In genomic region chr5:92210205-92210604, GRCm38 (mm10) we compare ENCODE assay signal across 24 mouse cellular contexts. TPM values are rescaled to one million over a fixed set of nuclear protein-coding genes. Genes with fewer than 3 reads are reported as not detected.
"Had no signal": no experiment of that assay in that cellular context is flagged by ENCODE, and none has a peak within 500 bp of the region (broad histone marks: within the 10 kb centered on the region; RNA-seq: fewer than 3 reads in every experiment).

No protein-coding gene starts in this region.

- H3K4me1 ChIP-seq: lung, embryonic 15.5 days; midbrain, embryonic 13.5 days; midbrain, embryonic 15.5 days; neural tube, embryonic 12.5 days; stomach, embryonic 15.5 days had no signal

- H3K9me3 ChIP-seq: lung, embryonic 15.5 days; megakaryocyte, embryonic 14.5 days; midbrain, embryonic 13.5 days; midbrain, embryonic 15.5 days; neural tube, embryonic 12.5 days; stomach, embryonic 15.5 days had no signal

- H3K4me2 ChIP-seq: lung, embryonic 15.5 days; midbrain, embryonic 11.5 days; midbrain, embryonic 13.5 days; midbrain, embryonic 15.5 days; neural tube, embryonic 12.5 days; stomach, embryonic 15.5 days had no signal

- H3K27me3 ChIP-seq: lung, embryonic 15.5 days; midbrain, embryonic 13.5 days; midbrain, embryonic 15.5 days; neural tube, embryonic 12.5 days; stomach, embryonic 15.5 days had no signal

- H3K27ac ChIP-seq: lung, embryonic 15.5 days; macrophage; midbrain, embryonic 13.5 days; midbrain, embryonic 15.5 days; neural tube, embryonic 12.5 days; stomach, embryonic 15.5 days; stomach, postnatal 0 days had no signal

- H3K4me3 ChIP-seq: lung, embryonic 15.5 days; megakaryocyte, embryonic 14.5 days; midbrain, embryonic 13.5 days; midbrain, embryonic 15.5 days; neural tube, embryonic 12.5 days; stomach, embryonic 15.5 days had no signal

- H3K36me3 ChIP-seq: lung, embryonic 15.5 days; midbrain, embryonic 15.5 days; stomach, embryonic 15.5 days had no signal

- DNase-seq: lung, adult 2 months; lung, postnatal 14 days; lung, postnatal 36 days; right cerebral cortex, postnatal 14 days; thymus, adult 2 months; thymus, postnatal 25 days; thymus, postnatal 4 days had no signal

- H3K9ac ChIP-seq: lung, embryonic 15.5 days; midbrain, embryonic 13.5 days; midbrain, embryonic 15.5 days; neural tube, embryonic 12.5 days; stomach, embryonic 15.5 days had no signal

- ATAC-seq: lung, postnatal 0 days; midbrain, embryonic 13.5 days; midbrain, embryonic 15.5 days had no signal

RNA-seq across cellular contexts. Expression of gene U90926, which starts 5.0 kb away (rescaled TPM):
- total RNA-seq: megakaryocyte progenitor cell, adult 5-6 weeks; midbrain, postnatal 0 days; monocyte, adult 5-6 weeks; neutrophil, adult 5-6 weeks had no signal
- polyA plus RNA-seq: lung, adult 2 months; lung, embryonic 15.5 days; lung, postnatal 0 days; macrophage; midbrain, embryonic 11.5 days; midbrain, embryonic 13.5 days; midbrain, embryonic 15.5 days; midbrain, postnatal 0 days; neural tube, embryonic 12.5 days; neural tube, embryonic 14.5 days; spleen, adult 2 months; stomach, embryonic 15.5 days; stomach, postnatal 0 days; thymus, adult 2 months; urinary bladder, adult 2 months had no signal

RNA-seq across cellular contexts. Expression of gene Ppef2, which starts 45.9 kb away (rescaled TPM):
- total RNA-seq: monocyte, adult 5-6 weeks had no signal
- polyA plus RNA-seq: macrophage; midbrain, embryonic 11.5 days had no signal
